Mouse (Mus musculus) left cerebral cortex, postnatal 10 days (tissue): ENCODE measurements around the gene Duxbl2. TPM values are rescaled to one million over a fixed set of nuclear protein-coding genes. Genes with fewer than 3 reads are reported as not detected.
"Not testable (repeated sequence)": the region's sequence is repeated elsewhere in the genome, so short reads cannot be mapped to it uniquely, and the experiment has no call there.

ENCODE experiments used
- DNase-seq, 2 experiments: peaks; one replicate each; pipeline ENCODE4 v3.0.0; 2021 to 2022; ENCODE audit warnings: low spot score in 2 of 2, mixed read lengths in 1 of 2; ENCODE audit errors: extremely low spot score in 1 of 2
- intact Hi-C: fragments of 180-260 bp; cut with DNase I; formaldehyde crosslinking; loops from one replicate; pipeline ENCODE4 v1.15.1; 2025
- total RNA-seq, 2 experiments: library from RNA; stranded (reverse); gene quantifications; 2 replicates each; pipeline ENCODE4 v1.2.3; 2021

Duxbl2 gene
- total RNA-seq = under 1 TPM; 0.26 to 0.67 TPM

DNA sequence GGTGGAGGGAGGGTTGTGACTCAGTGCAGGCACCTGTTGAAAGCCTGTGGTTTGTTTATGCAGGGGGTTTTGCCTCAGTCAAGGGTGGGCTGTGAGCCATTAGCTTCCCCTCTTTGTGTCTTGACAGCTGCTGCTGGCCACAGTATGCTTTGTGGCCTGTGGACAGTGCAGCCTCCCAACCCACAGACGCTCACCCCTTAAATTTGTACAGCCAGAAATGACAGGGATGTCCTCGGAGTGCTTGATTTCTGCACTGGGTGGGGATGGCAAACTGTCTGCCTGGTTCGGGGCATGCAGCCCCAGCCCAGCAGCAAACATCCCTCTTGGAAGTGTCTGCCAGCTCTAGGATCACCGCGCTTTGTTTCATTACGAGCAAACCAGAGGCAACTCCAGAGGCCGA, at the start of gene Duxbl2:
Duxbl2 (plus strand) TSS at position 200 of the 400 bp plus-strand sequence.
- intact Hi-C loops, DNase-seq: not testable (repeated sequence)

GRCm38 (mm10) chr14:26076620-26077390, 41.3 kb upstream of the Duxbl2 start:
- intact Hi-C loops, DNase-seq: not testable (repeated sequence)

GRCm38 (mm10) chr14:26081216-26081615, 36.9 kb upstream of the Duxbl2 start, which contains the start of gene Cphx2:
Cphx2 (plus strand) TSS chr14:26081516.
- DNase-seq, intact Hi-C loops: not testable (repeated sequence)

- intact Hi-C loops, DNase-seq: not testable (repeated sequence)
These were observed 36.2 kb upstream of the Duxbl2 start, which contains the start of gene Cphx3 for GRCm38 (mm10) chr14:26081997-26082396. Cphx3 (plus strand) TSS chr14:26082297.

DNA sequence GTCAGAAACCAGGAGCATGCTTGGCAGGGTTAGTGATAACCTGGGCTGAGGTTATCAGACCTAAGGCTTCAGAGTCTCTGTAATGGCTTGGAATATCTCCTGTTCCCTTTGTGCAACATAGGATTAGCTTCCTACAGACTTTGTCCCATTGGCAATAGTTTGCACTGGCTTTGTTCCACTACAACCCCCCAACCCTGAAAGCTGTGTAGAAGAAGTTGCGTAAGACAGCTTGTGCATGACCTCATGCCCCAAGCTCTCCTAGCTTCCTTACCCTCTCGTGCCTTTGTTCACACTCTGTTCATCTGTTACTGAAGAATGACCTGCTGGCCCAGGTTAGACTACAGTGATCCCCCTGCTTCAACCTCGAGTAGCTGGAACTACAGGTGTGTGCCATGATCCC, 20.5 kb upstream of the Duxbl2 start:
- DNase-seq, intact Hi-C loops: not testable (repeated sequence)

DNA sequence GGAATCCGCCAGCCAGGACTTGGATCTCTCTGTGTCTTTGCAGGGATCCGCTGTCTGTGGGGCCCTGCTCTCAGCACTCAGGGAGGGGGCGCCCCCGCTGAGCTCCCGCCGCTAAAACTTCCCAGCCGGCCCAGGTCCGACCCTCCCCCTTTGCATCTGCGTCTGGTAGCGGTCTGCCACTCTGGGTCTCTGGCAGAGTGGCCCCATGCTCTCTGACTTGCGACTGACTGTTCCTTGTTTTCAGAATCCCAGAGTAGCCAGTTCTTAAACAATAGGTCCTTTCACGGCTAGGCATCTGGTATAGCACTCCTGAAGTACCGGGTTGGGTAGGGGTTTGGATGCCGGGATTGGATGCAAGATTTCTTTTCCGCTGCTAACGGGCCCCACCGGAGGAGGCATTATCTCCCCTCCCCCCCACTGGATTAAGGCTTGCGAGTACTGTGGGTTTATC, 426 bp downstream of the Duxbl2 start:
- intact Hi-C loops, DNase-seq: not testable (repeated sequence)

- intact Hi-C loops, DNase-seq: not testable (repeated sequence)
These were observed 946 bp downstream of the Duxbl2 start for GRCm38 (mm10) chr14:26119095-26119494.

DNA sequence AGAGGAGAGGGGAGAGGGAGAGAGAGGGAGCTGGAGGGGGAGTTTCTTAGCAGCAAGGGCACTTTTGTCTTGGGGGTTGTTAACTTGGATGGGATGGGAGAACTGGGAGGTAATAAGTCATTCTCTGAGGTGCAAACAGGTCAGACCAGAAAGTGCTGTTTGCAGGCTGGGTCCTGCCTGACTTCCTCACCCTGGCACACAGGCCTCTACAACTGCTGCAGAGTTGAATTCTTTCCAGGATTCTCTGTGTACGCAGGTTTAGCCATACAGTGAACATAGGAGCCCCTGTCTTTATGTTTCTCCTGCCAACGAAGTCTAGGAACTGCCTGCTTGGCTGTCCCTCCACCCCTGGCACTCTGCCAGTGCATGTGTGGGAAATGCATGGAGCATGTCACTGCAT, 28.9 kb downstream of the Duxbl2 start:
- DNase-seq, intact Hi-C loops: not testable (repeated sequence)

GRCm38 (mm10) chr14:26156032-26156431, 37.9 kb downstream of the Duxbl2 start:
- DNase-seq, intact Hi-C loops: not testable (repeated sequence)

GRCm38 (mm10) chr14:26161156-26161555, 43.0 kb downstream of the Duxbl2 start:
- DNase-seq, intact Hi-C loops: not testable (repeated sequence)

DNA sequence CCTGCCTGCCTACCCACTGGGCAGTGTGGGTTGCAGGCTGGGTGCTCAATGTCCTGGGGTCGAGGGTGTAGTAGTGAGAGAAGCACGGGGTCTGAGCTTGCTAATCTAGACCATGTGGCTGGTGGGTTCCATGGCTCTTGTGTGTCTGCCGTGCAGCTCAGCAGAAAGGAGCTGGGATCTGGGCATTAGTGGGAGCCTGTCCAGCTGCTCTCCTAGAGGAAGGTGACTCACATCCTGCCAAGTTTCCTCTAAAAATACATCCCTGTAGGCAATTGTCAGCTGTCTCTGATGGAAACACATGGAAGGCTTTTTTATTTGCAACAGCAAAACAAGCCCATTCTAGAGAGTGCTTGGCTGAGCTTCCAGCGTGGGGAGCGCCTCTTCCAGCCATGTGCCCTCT, 44.3 kb downstream of the Duxbl2 start:
- DNase-seq, intact Hi-C loops: not testable (repeated sequence)

DNA sequence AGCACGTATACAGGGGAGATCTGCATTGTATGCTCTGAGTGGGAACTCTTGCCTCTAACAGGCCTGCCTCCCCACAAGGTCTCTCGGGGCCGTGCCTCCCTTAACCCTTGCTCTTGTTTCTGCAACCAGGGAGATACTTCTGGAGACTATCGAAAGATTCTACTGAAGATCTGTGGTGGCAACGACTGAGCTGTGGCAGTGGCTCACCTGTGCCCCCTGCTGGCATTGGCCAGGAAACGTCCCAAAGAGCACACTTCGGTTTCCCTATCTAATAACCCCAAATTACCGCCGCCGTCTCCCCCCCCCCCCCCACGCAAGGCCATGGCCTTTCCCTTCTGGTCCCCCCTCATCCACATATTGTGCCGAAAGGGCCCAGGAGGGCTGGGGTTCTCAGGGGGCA, 47.1 kb downstream of the Duxbl2 start:
- DNase-seq, intact Hi-C loops: not testable (repeated sequence)

GRCm38 (mm10) chr14:26173955-26174354, 55.8 kb downstream of the Duxbl2 start:
- intact Hi-C loops, DNase-seq: not testable (repeated sequence)

DNA sequence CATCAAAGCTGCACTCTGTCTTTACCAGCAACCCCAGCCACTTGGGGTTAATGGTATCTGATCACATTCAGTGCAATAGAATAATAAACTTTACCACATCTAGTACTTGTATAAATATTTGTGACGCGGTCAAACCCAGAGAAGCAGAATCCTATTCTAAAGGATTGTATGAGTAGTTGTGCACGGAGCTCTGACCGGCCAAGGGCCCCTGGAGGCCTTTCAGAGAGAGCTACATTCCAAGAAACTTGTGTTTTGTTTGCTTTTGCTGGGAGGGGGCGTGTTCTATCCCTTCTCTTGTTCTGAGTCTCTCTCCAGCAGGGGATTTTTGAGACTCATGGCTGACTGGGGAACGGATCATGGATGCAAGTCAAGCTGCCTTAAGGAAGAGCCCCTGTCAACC, 56.9 kb downstream of the Duxbl2 start:
- intact Hi-C loops, DNase-seq: not testable (repeated sequence)

Other genes with a start within 250 kb of the Duxbl2 start
- 1 to 10 TPM in 1 of 2 experiments, not detected in 1; 1.4 TPM for gene Plac9a, start 215.2 kb upstream of the Duxbl2 start, total RNA-seq
- gene Tmem254a, start 190.7 kb upstream of the Duxbl2 start, total RNA-seq = 10 to 100 TPM; 19.3 to 19.6 TPM
- not detected for gene Cphx1, start 180.0 kb upstream of the Duxbl2 start, total RNA-seq
- under 1 TPM in 1 of 2 experiments, not detected in 1; 0.36 TPM for gene Duxbl1, start 139.8 kb upstream of the Duxbl2 start, total RNA-seq
- gene Gm9780, start 75.6 kb upstream of the Duxbl2 start, total RNA-seq = 1 to 10 TPM; 1.2 to 3.3 TPM
- 10 to 100 TPM; 54.7 to 62.9 TPM for gene Tmem254c, start 51.0 kb upstream of the Duxbl2 start, total RNA-seq
- gene Cphx2, start 36.8 kb upstream of the Duxbl2 start, total RNA-seq = not detected
- gene Cphx3, start 36.1 kb upstream of the Duxbl2 start, total RNA-seq = not detected
- gene Plac9b, start 64.1 kb downstream of the Duxbl2 start, total RNA-seq = 10 to 100 TPM; 14.5 to 20.4 TPM
- 10 to 100 TPM; 32.4 to 36.6 TPM for gene Tmem254b, start 88.7 kb downstream of the Duxbl2 start, total RNA-seq
- 1 to 10 TPM; 2.4 to 2.6 TPM for gene Duxbl3, start 139.6 kb downstream of the Duxbl2 start, total RNA-seq